Mouse (Mus musculus): Measurements from ENCODE around the gene Dnal1.

- TF ChIP-seq CTCF (IDR thresholded peaks at IDR 0.05; ENCODE audit: low read depth, low read length) (no peak), GATA2 (IDR thresholded peaks at IDR 0.05; ENCODE audit: borderline replicate concordance, low read depth, low read length) (no peak), GATA1 (IDR thresholded peaks at IDR 0.05; ENCODE audit: borderline replicate concordance, low read length) (no peak), TAL1 (conservative IDR thresholded peaks at IDR 0.05; ENCODE audit: low read depth, low read length) (no peak), POLR2AphosphoS5 (IDR thresholded peaks at IDR 0.05; ENCODE audit: insufficient replicate concordance, low read depth, low read length) (no peak)
These were observed 34.5 kb downstream of the Dnal1 start for GRCm38 (mm10) chr12:84148622-84149012.

Data from G1E (cell line).